Mouse (Mus musculus) testis, adult 2 months (tissue): ENCODE results near the gene Slc26a5. TPM values are rescaled to one million over a fixed set of nuclear protein-coding genes. Genes with fewer than 3 reads are reported as not detected.

Experiments used
- H3K27ac ChIP-seq: fragments of 200-500 bp; 2 replicates; pipeline ENCODE4 v1.5.1; 2012; ENCODE audit warnings: low read depth, low read length; ENCODE audit not compliant: control insufficient read depth, insufficient read depth
- H3K27me3 ChIP-seq: fragments of 200-500 bp; 2 replicates; pipeline ENCODE4 v1.6.1; 2012; ENCODE audit warnings: mild to moderate bottlenecking, low read length, moderate library complexity; ENCODE audit not compliant: control insufficient read depth, insufficient read depth
- H3K36me3 ChIP-seq: fragments of 200-500 bp; 2 replicates; pipeline ENCODE4 v1.6.1; 2012; ENCODE audit warnings: mild to moderate bottlenecking, low read length; ENCODE audit not compliant: control insufficient read depth, insufficient read depth
- H3K4me1 ChIP-seq: fragments of 200-500 bp; 2 replicates; pipeline ENCODE4 v1.6.1; 2012; ENCODE audit warnings: low read length; ENCODE audit not compliant: control insufficient read depth, insufficient read depth
- H3K4me3 ChIP-seq: fragments of 200-500 bp; 2 replicates; pipeline ENCODE4 v1.5.1; 2012; ENCODE audit warnings: low read depth, mild to moderate bottlenecking, low read length, moderate library complexity, mixed read lengths; ENCODE audit not compliant: control insufficient read depth
- CTCF ChIP-seq: fragments of 200-500 bp; IDR thresholded peaks from 2 replicates; pipeline ENCODE4 v1.5.1; 2012; ENCODE audit warnings: low read depth, mild to moderate bottlenecking, inconsistent platforms, low read length, moderate library complexity; ENCODE audit not compliant: control insufficient read depth, insufficient read depth, insufficient replicate concordance
- POLR2A ChIP-seq: fragments of 200-500 bp; IDR thresholded peaks from 2 replicates; pipeline ENCODE4 v1.6.1; 2012; ENCODE audit warnings: low read depth, mild to moderate bottlenecking, inconsistent platforms, low read length, moderate library complexity; ENCODE audit not compliant: control insufficient read depth
- polyA plus RNA-seq: library from polyadenylated mRNA; depleted of rRNA; stranded (reverse); fragments of >200 nt; gene quantifications from 2 replicates; pipeline ENCODE4 v1.2.3, GENCODE M21; 2012

Gene Slc26a5
- polyA plus RNA-seq, 1 experiment = not detected

GRCm38 (mm10) chr5:21846616-21847290, 18.7 kb downstream of the Slc26a5 start:
- peaks cover 3% of the 10 kb centered on the region; the same call in 1 of the 2 replicates for H3K4me1 ChIP-seq
- TF ChIP-seq CTCF = no peak
- no peaks in the 10 kb centered on the region for H3K27me3 ChIP-seq
- H3K4me3 ChIP-seq = no peak overlapping the region
- H3K36me3 ChIP-seq = no peaks in the 10 kb centered on the region
- H3K27ac ChIP-seq = no peak overlapping the region

- TF ChIP-seq CTCF = no peak
- no peak for TF ChIP-seq POLR2A
Measured at GRCm38 (mm10) chr5:21844676-21845075, 20.7 kb downstream of the Slc26a5 start.

GRCm38 (mm10) chr5:21831761-21832160, 33.6 kb downstream of the Slc26a5 start:
- Histone ChIP-seq H3K27ac (no peak overlapping the region), H3K4me1 (no peaks in the 10 kb centered on the region), H3K36me3 (no peaks in the 10 kb centered on the region), H3K4me3 (no peak overlapping the region), H3K27me3 (no peaks in the 10 kb centered on the region)
- TF ChIP-seq POLR2A (no peak), CTCF (no peak)

More at GRCm38 (mm10) chr5:21844676-21845075, 20.7 kb downstream of the Slc26a5 start:
- Histone ChIP-seq H3K4me3 (no peak overlapping the region), H3K27me3 (no peaks in the 10 kb centered on the region), H3K27ac (no peak overlapping the region), H3K4me1 (peaks cover 3% of the 10 kb centered on the region; the same call in 1 of the 2 replicates), H3K36me3 (no peaks in the 10 kb centered on the region)

- Histone ChIP-seq H3K4me1 (no peaks in the 10 kb centered on the region), H3K27me3 (no peaks in the 10 kb centered on the region), H3K27ac (no peak overlapping the region), H3K36me3 (no peaks in the 10 kb centered on the region), H3K4me3 (no peak overlapping the region)
- no peak for TF ChIP-seq POLR2A
- TF ChIP-seq CTCF = no peak
Measured at GRCm38 (mm10) chr5:21828855-21829254, 36.5 kb downstream of the Slc26a5 start.

GRCm38 (mm10) chr5:21827643-21828042, 37.8 kb downstream of the Slc26a5 start:
- H3K36me3 ChIP-seq = no peaks in the 10 kb centered on the region
- TF ChIP-seq POLR2A (no peak), CTCF (no peak)

GRCm38 (mm10) chr5:21826370-21826769, 39.0 kb downstream of the Slc26a5 start:
- H3K4me1 ChIP-seq = no peaks in the 10 kb centered on the region
- no peak overlapping the region for H3K4me3 ChIP-seq
- TF ChIP-seq POLR2A = no peak
- TF ChIP-seq CTCF = no peak
- no peak overlapping the region for H3K27ac ChIP-seq
- H3K27me3 ChIP-seq = no peaks in the 10 kb centered on the region
- H3K36me3 ChIP-seq = no peaks in the 10 kb centered on the region

More at GRCm38 (mm10) chr5:21827643-21828042, 37.8 kb downstream of the Slc26a5 start:
- no peak overlapping the region for H3K27ac ChIP-seq
- H3K4me1 ChIP-seq = no peaks in the 10 kb centered on the region
- H3K4me3 ChIP-seq = no peak overlapping the region
- no peaks in the 10 kb centered on the region for H3K27me3 ChIP-seq

GRCm38 (mm10) chr5:21813994-21814393, 51.4 kb downstream of the Slc26a5 start:
- no peaks in the 10 kb centered on the region; the same call in 1 of the 2 replicates for H3K4me1 ChIP-seq
- H3K36me3 ChIP-seq = no peaks in the 10 kb centered on the region
- H3K27ac ChIP-seq = no peak overlapping the region
- H3K4me3 ChIP-seq = no peak overlapping the region
- H3K27me3 ChIP-seq = no peaks in the 10 kb centered on the region
- no peak for TF ChIP-seq POLR2A
- TF ChIP-seq CTCF = peak; percentile 68; the same call in 1 of the 2 replicates
